Mouse (Mus musculus) adrenal gland, postnatal 25 days (tissue): ENCODE data around the gene Olfr559. TPM values are rescaled to one million over a fixed set of nuclear protein-coding genes. Genes with fewer than 3 reads are reported as not detected.

Source experiments
- DNase-seq: peaks from one replicate; pipeline ENCODE4 v3.0.0; 2021; ENCODE audit warnings: mixed read lengths
- long read RNA-seq: library from polyadenylated mRNA; stranded (forward); transcript quantifications from one replicate; pipeline ENCODE4 v2.0.0, GENCODE M21; 2021
- total RNA-seq: library from RNA; stranded (reverse); gene quantifications from 2 replicates; pipeline ENCODE4 v1.2.3, GENCODE M21; 2021

The Olfr559 gene
- not detected in 2 replicates for total RNA-seq
- long read RNA-seq = 0 reads

GRCm38 (mm10) chr7:102727391-102727790 lies at the start of gene Olfr559:
TSS of gene Olfr559 (minus strand) at chr7:102727491.
- no peak for DNase-seq

- no peak for DNase-seq
Observed at GRCm38 (mm10) chr7:102770921-102771320, 43.6 kb upstream of the Olfr559 start, which contains the start of gene Olfr561. TSS of gene Olfr561 (plus strand) at chr7:102771221.

GRCm38 (mm10) chr7:102759266-102759665 lies 32.0 kb upstream of the Olfr559 start, which contains the start of the genes Olfr560 and Olfr78:
TSS of gene Olfr560 (minus strand) at chr7:102759366.
TSS of gene Olfr78 (minus strand) at chr7:102759471.
- no peak for DNase-seq

GRCm38 (mm10) chr7:102752086-102752485 lies 24.8 kb upstream of the Olfr559 start:
- DNase-seq = peak; percentile 6

GRCm38 (mm10) chr7:102737705-102738104 lies 10.4 kb upstream of the Olfr559 start:
- DNase-seq = no peak

GRCm38 (mm10) chr7:102733793-102734192 lies 6.5 kb upstream of the Olfr559 start:
- DNase-seq = no peak

- DNase-seq = no peak
Observed at GRCm38 (mm10) chr7:102718970-102719369, 8.3 kb downstream of the Olfr559 start, which contains the start of gene Olfr33. TSS of gene Olfr33 (minus strand) at chr7:102719070.

GRCm38 (mm10) chr7:102701915-102702314 lies 25.4 kb downstream of the Olfr559 start, which contains the start of gene Olfr558:
TSS of gene Olfr558 (plus strand) at chr7:102702215.
- DNase-seq = no peak

GRCm38 (mm10) chr7:102698461-102698860 lies 28.8 kb downstream of the Olfr559 start:
- no peak for DNase-seq

- peak; percentile 36 for DNase-seq
Observed at GRCm38 (mm10) chr7:102695358-102696125, 31.7 kb downstream of the Olfr559 start, which contains the start of gene Olfr557. TSS of gene Olfr557 (plus strand) at chr7:102695910.

GRCm38 (mm10) chr7:102686944-102687501 lies 40.3 kb downstream of the Olfr559 start, which contains the start of gene Trim68:
TSS of gene Trim68 (minus strand) at chr7:102687327.
- DNase-seq = peak; percentile 91

GRCm38 (mm10) chr7:102681916-102682315 lies 45.4 kb downstream of the Olfr559 start:
- DNase-seq = no peak

GRCm38 (mm10) chr7:102676225-102676624 lies 51.1 kb downstream of the Olfr559 start:
- no peak for DNase-seq

Other genes with a start within 250 kb of the Olfr559 start
- not detected in 2 replicates for gene Olfr543, start 245.8 kb downstream of the Olfr559 start, total RNA-seq
- gene Olfr544, start 239.2 kb downstream of the Olfr559 start, total RNA-seq = not detected in 2 replicates
- not detected in 2 replicates for gene Olfr545, start 227.9 kb downstream of the Olfr559 start, total RNA-seq
- gene Olfr547, start 192.7 kb downstream of the Olfr559 start, total RNA-seq = not detected in 2 replicates
- gene Olfr548-ps1, start 186.6 kb downstream of the Olfr559 start, total RNA-seq = not detected in 2 replicates
- gene Olfr549, start 177.6 kb downstream of the Olfr559 start, total RNA-seq = not detected in 2 replicates
- 11.6 and 17.7 TPM in 2 replicates for gene Trim21, start 162.0 kb downstream of the Olfr559 start, total RNA-seq
- gene Olfr550, start 156.0 kb downstream of the Olfr559 start, total RNA-seq = not detected in 2 replicates
- gene Olfr551, start 135.6 kb downstream of the Olfr559 start, total RNA-seq = not detected in 2 replicates
- gene Olfr552, start 129.7 kb downstream of the Olfr559 start, total RNA-seq = 0.19 TPM in 1 of 2 replicates, not detected in the other
- not detected in 2 replicates for gene Olfr553, start 109.3 kb downstream of the Olfr559 start, total RNA-seq
- not detected in 2 replicates for gene Olfr554, start 89.1 kb downstream of the Olfr559 start, total RNA-seq
- not detected in 2 replicates for gene Olfr555, start 68.7 kb downstream of the Olfr559 start, total RNA-seq
- not detected in 2 replicates for gene Olfr556, start 62.6 kb downstream of the Olfr559 start, total RNA-seq
- 13.9 and 17.4 TPM in 2 replicates for gene Trim68, start 40.2 kb downstream of the Olfr559 start, total RNA-seq
- gene Olfr557, start 31.6 kb downstream of the Olfr559 start, total RNA-seq = not detected in 2 replicates
- gene Olfr558, start 25.3 kb downstream of the Olfr559 start, total RNA-seq = 0.36 and 0.38 TPM in 2 replicates
- not detected in 2 replicates for gene Olfr33, start 8.4 kb downstream of the Olfr559 start, total RNA-seq
- gene Olfr560, start 31.9 kb upstream of the Olfr559 start, total RNA-seq = not detected in 2 replicates
- 0.24 and 0.43 TPM in 2 replicates for gene Olfr78, start 32.0 kb upstream of the Olfr559 start, total RNA-seq
- not detected in 2 replicates for gene Olfr561, start 43.7 kb upstream of the Olfr559 start, total RNA-seq
- not detected in 2 replicates for gene Olfr564, start 76.0 kb upstream of the Olfr559 start, total RNA-seq
- gene Olfr566, start 131.3 kb upstream of the Olfr559 start, total RNA-seq = not detected in 2 replicates
- gene Olfr568, start 149.6 kb upstream of the Olfr559 start, total RNA-seq = not detected in 2 replicates
- gene Olfr569, start 163.4 kb upstream of the Olfr559 start, total RNA-seq = not detected in 2 replicates
- gene Olfr570, start 167.1 kb upstream of the Olfr559 start, total RNA-seq = not detected in 2 replicates
- not detected in 2 replicates for gene Olfr571, start 190.0 kb upstream of the Olfr559 start, total RNA-seq
- not detected in 2 replicates for gene Olfr572, start 196.9 kb upstream of the Olfr559 start, total RNA-seq
- gene Olfr573-ps1, start 215.1 kb upstream of the Olfr559 start, total RNA-seq = not detected in 2 replicates
- not detected in 2 replicates for gene Olfr574, start 221.0 kb upstream of the Olfr559 start, total RNA-seq
- not detected in 2 replicates for gene Olfr575, start 231.3 kb upstream of the Olfr559 start, total RNA-seq
- not detected in 2 replicates for gene Olfr576, start 235.2 kb upstream of the Olfr559 start, total RNA-seq
- gene Olfr577, start 248.5 kb upstream of the Olfr559 start, total RNA-seq = not detected in 2 replicates